25 mouse cellular contexts compared by ENCODE assay signal in the genomic region with DNA sequence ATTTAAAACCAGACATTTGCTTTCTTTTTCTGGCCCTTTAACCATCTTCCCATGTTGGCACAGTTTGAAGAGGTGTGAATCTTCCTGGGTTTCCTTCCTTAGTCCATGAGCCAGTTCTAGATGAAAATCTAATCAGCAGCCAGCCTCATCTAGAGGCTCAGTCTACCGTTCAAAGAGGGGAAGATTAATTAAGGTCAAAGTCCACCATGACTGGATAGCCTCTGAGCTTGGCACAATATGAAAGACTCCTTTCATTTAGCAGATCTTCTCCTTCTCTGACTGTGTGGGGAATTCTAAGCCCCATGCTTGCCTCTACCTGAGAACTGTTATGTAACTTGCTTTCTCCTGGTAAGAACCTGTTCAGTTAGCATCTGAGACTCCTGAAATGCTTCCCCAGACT. TPM values are rescaled to one million over a fixed set of nuclear protein-coding genes. Genes with fewer than 3 reads are reported as not detected.
DNase-seq lines count a peak whose midpoint lies in the region; ATAC-seq and TF ChIP-seq lines count a peak whose summit lies in the region.
"Had no signal": no experiment of that assay in that cellular context is flagged by ENCODE, and none has a peak within 500 bp of the region (broad histone marks: within the 10 kb centered on the region; RNA-seq: fewer than 3 reads in every experiment).

No protein-coding gene starts in this region.

- DNase-seq in kidney, adult 9 months, result peak; percentile 27
- peak; percentile 96 for DNase-seq in fat pad, adult 2 months (ENCODE audit: extremely low read depth, low read depth, low spot score)
- DNase-seq in testis, postnatal 10 days (ENCODE audit: low spot score), result no peak
- no peak for DNase-seq in liver, embryonic 11.5 days (ENCODE audit: low spot score)
- DNase-seq: adrenal gland, adult 8-10 months; adrenal gland, postnatal 14 days; cerebellum, adult 11 months; cerebellum, adult 18-20 months; cerebellum, adult 8-10 months; cerebellum, adult 9-11 months; cerebellum, postnatal 14 days; cerebellum, postnatal 36 days; embryo, embryonic 11 days; forebrain, postnatal 0 days had no signal

- WGBS in kidney, embryonic 15.5 days, result 24% methylated on average over 1 of the region's 1 CpGs
- WGBS in intestine, embryonic 15.5 days, result 22% methylated on average over 1 of the region's 1 CpGs
- WGBS in intestine, postnatal 0 days, result 19% methylated on average over 1 of the region's 1 CpGs
- WGBS in liver, embryonic 11.5 days, result 44% methylated on average over 1 of the region's 1 CpGs
- WGBS in midbrain, embryonic 13.5 days, result 63% methylated on average over 1 of the region's 1 CpGs

- H3K27me3 ChIP-seq in kidney, embryonic 15.5 days, result 0 out of 2 replicates have a peak, but pooled peaks cover 6% of the 10 kb centered on the region
- no peaks in the 10 kb centered on the region for H3K27me3 ChIP-seq in intestine, embryonic 15.5 days (replicated peaks)
- no peaks in the 10 kb centered on the region for H3K27me3 ChIP-seq in intestine, postnatal 0 days (replicated peaks; ENCODE audit: control insufficient read depth, insufficient read depth, low read length)
- H3K27me3 ChIP-seq in liver, embryonic 11.5 days (replicated peaks; ENCODE audit: control insufficient read depth, insufficient read depth, low read length), result no peaks in the 10 kb centered on the region
- H3K27me3 ChIP-seq in midbrain, embryonic 13.5 days, result no peaks in the 10 kb centered on the region
- H3K27me3 ChIP-seq: embryonic facial prominence, embryonic 13.5 days; forebrain, embryonic 13.5 days; forebrain, embryonic 15.5 days; Patski had no signal

- H3K4me3 ChIP-seq in kidney, embryonic 15.5 days (replicated peaks), result no peak overlapping the region
- H3K4me3 ChIP-seq in intestine, embryonic 15.5 days (replicated peaks), result no peak overlapping the region
- no peak overlapping the region for H3K4me3 ChIP-seq in intestine, postnatal 0 days (ENCODE audit: low read depth, low read length)
- no peak overlapping the region for H3K4me3 ChIP-seq in liver, embryonic 11.5 days (ENCODE audit: low read depth, low read length)
- no peak overlapping the region for H3K4me3 ChIP-seq in midbrain, embryonic 13.5 days (replicated peaks)
- H3K4me3 ChIP-seq: embryonic facial prominence, embryonic 13.5 days; embryonic facial prominence, embryonic 15.5 days; erythroblast, embryonic 14.5 days; forebrain, embryonic 13.5 days; forebrain, embryonic 15.5 days had no signal

- H3K9ac ChIP-seq in kidney, embryonic 15.5 days, result no peak overlapping the region
- H3K9ac ChIP-seq in intestine, embryonic 15.5 days, result no peak overlapping the region
- H3K9ac ChIP-seq in intestine, postnatal 0 days (ENCODE audit: low read depth, low read length), result no peak overlapping the region
- no peak overlapping the region for H3K9ac ChIP-seq in liver, embryonic 11.5 days (ENCODE audit: low read depth, low read length)
- H3K9ac ChIP-seq in midbrain, embryonic 13.5 days (replicated peaks), result no peak overlapping the region
- H3K9ac ChIP-seq: embryonic facial prominence, embryonic 13.5 days; embryonic facial prominence, embryonic 15.5 days; forebrain, embryonic 13.5 days; forebrain, embryonic 15.5 days; forebrain, postnatal 0 days had no signal

- H3K36me3 ChIP-seq in kidney, embryonic 15.5 days, result no peaks in the 10 kb centered on the region
- no peaks in the 10 kb centered on the region for H3K36me3 ChIP-seq in intestine, embryonic 15.5 days
- no peaks in the 10 kb centered on the region for H3K36me3 ChIP-seq in intestine, postnatal 0 days (ENCODE audit: control insufficient read depth, insufficient read depth)
- H3K36me3 ChIP-seq in liver, embryonic 11.5 days (ENCODE audit: control insufficient read depth, insufficient read depth, low read length), result no peaks in the 10 kb centered on the region
- no peaks in the 10 kb centered on the region for H3K36me3 ChIP-seq in midbrain, embryonic 13.5 days
- H3K36me3 ChIP-seq: embryonic facial prominence, embryonic 13.5 days; embryonic facial prominence, embryonic 15.5 days; forebrain, embryonic 15.5 days had no signal

- ATAC-seq in kidney, embryonic 15.5 days (replicated peaks; ENCODE audit: low FRiP score), result no peak
- peak; percentile 37; the same call in 1 of the 2 replicates for ATAC-seq in intestine, embryonic 15.5 days
- peak; percentile 22; the same call in 1 of the 2 replicates for ATAC-seq in intestine, postnatal 0 days
- no peak for ATAC-seq in liver, embryonic 11.5 days (replicated peaks; ENCODE audit: low FRiP score)
- no peak for ATAC-seq in midbrain, embryonic 13.5 days
- ATAC-seq: activated CD4-positive, CD25-positive, alpha-beta regulatory T cell, adult 4 months; forebrain, embryonic 13.5 days; forebrain, embryonic 15.5 days; forebrain, postnatal 0 days; Patski had no signal

- peaks cover 6% of the 10 kb centered on the region for H3K4me1 ChIP-seq in kidney, embryonic 15.5 days
- H3K4me1 ChIP-seq in intestine, embryonic 15.5 days (replicated peaks), result no peaks in the 10 kb centered on the region
- no peaks in the 10 kb centered on the region for H3K4me1 ChIP-seq in intestine, postnatal 0 days (replicated peaks; ENCODE audit: control insufficient read depth, insufficient read depth, low read length)
- no peaks in the 10 kb centered on the region for H3K4me1 ChIP-seq in liver, embryonic 11.5 days (replicated peaks; ENCODE audit: control insufficient read depth, insufficient read depth, low read length)
- H3K4me1 ChIP-seq in midbrain, embryonic 13.5 days (replicated peaks), result no peaks in the 10 kb centered on the region
- H3K4me1 ChIP-seq: embryonic facial prominence, embryonic 15.5 days; forebrain, embryonic 13.5 days had no signal

- TF ChIP-seq CTCF in intestine, postnatal 0 days (IDR thresholded peaks at IDR 0.05; ENCODE audit: low read depth), result no peak

- H3K4me2 ChIP-seq in kidney, embryonic 15.5 days, result no peak overlapping the region
- H3K4me2 ChIP-seq in intestine, embryonic 15.5 days (replicated peaks), result no peak overlapping the region
- no peak overlapping the region for H3K4me2 ChIP-seq in intestine, postnatal 0 days (replicated peaks; ENCODE audit: low read depth)
- no peak overlapping the region for H3K4me2 ChIP-seq in liver, embryonic 11.5 days
- H3K4me2 ChIP-seq in midbrain, embryonic 13.5 days (replicated peaks), result no peak overlapping the region
- H3K4me2 ChIP-seq: embryonic facial prominence, embryonic 13.5 days; embryonic facial prominence, embryonic 15.5 days; forebrain, embryonic 13.5 days; forebrain, embryonic 15.5 days had no signal

- H3K27ac ChIP-seq in kidney, embryonic 15.5 days, result no peak overlapping the region
- H3K27ac ChIP-seq in intestine, embryonic 15.5 days, result no peak overlapping the region
- no peak overlapping the region for H3K27ac ChIP-seq in intestine, postnatal 0 days (ENCODE audit: low read depth, low read length)
- H3K27ac ChIP-seq in liver, embryonic 11.5 days (ENCODE audit: low read depth, low read length), result no peak overlapping the region
- H3K27ac ChIP-seq in midbrain, embryonic 13.5 days, result no peak overlapping the region
- H3K27ac ChIP-seq: embryonic facial prominence, embryonic 13.5 days; embryonic facial prominence, embryonic 15.5 days; forebrain, embryonic 13.5 days; forebrain, embryonic 15.5 days had no signal

- H3K9me3 ChIP-seq in kidney, embryonic 15.5 days (replicated peaks), result no peaks in the 10 kb centered on the region
- no peaks in the 10 kb centered on the region for H3K9me3 ChIP-seq in intestine, embryonic 15.5 days
- no peaks in the 10 kb centered on the region for H3K9me3 ChIP-seq in intestine, postnatal 0 days (ENCODE audit: control insufficient read depth)
- no peaks in the 10 kb centered on the region for H3K9me3 ChIP-seq in liver, embryonic 11.5 days (ENCODE audit: control insufficient read depth, low read length)
- no peaks in the 10 kb centered on the region for H3K9me3 ChIP-seq in midbrain, embryonic 13.5 days
- H3K9me3 ChIP-seq: embryonic facial prominence, embryonic 13.5 days; embryonic facial prominence, embryonic 15.5 days; forebrain, embryonic 13.5 days; forebrain, embryonic 15.5 days had no signal

RNA-seq across cellular contexts. Expression of a gene that starts 24.2 kb away (rescaled TPM):
- 1.9 and 3.1 TPM in 2 replicates for polyA plus RNA-seq in kidney, embryonic 15.5 days (2015; fragmentation: Nextera tagmentation; extraction: Ambion mirVana)
- 26.8 and 31.8 TPM in 2 replicates for polyA plus RNA-seq in intestine, embryonic 15.5 days (2015; fragmentation: Nextera tagmentation; extraction: Ambion mirVana)
- 14.3 and 14.4 TPM in 2 replicates for polyA plus RNA-seq in intestine, postnatal 0 days (2015; fragmentation: Nextera tagmentation; extraction: Ambion mirVana)
- polyA plus RNA-seq in liver, embryonic 11.5 days (2014; fragmentation: Nextera tagmentation; extraction: Ambion mirVana), result 0.38 and 0.73 TPM in 2 replicates
- 0.52 and 0.90 TPM in 2 replicates for polyA plus RNA-seq in midbrain, embryonic 13.5 days (2015; fragmentation: Nextera tagmentation; extraction: Ambion mirVana)
- polyA plus RNA-seq: activated CD4-positive, CD25-positive, alpha-beta regulatory T cell, adult 4 months; erythroblast, embryonic 14.5 days had no signal

Comparison
In these comparisons a context has a peak if more than half of its experiments do, and no peak if none do; other contexts are left out.
1. DNase-seq: peak in kidney, adult 9 months (single experiment) and fat pad, adult 2 months (single experiment); none in testis, postnatal 10 days (single experiment) and liver, embryonic 11.5 days (single experiment).
2. ATAC-seq: peak in intestine, embryonic 15.5 days (single experiment) and intestine, postnatal 0 days (single experiment); none in kidney, embryonic 15.5 days (single experiment), liver, embryonic 11.5 days (single experiment) and midbrain, embryonic 13.5 days (single experiment).